Comparison of ENCODE assay signal across 14 mouse cellular contexts in genomic region chr17:5311062-5311461, GRCm38 (mm10).
A peak's percentile ranks its signal among the peaks of the same experiment; 100 is the strongest.
DNase-seq lines count a peak whose midpoint lies in the region; ATAC-seq and TF ChIP-seq lines count a peak whose summit lies in the region.
"Had no signal": no experiment of that assay in that cellular context is flagged by ENCODE, and none has a peak within 500 bp of the region (broad histone marks: within the 10 kb centered on the region; RNA-seq: fewer than 3 reads in every experiment).

No protein-coding gene starts in this region.

- TF ChIP-seq CTCF in stomach, postnatal 0 days (IDR thresholded peaks at IDR 0.05; ENCODE audit: low read depth): no peak
- TF ChIP-seq CTCF in thymus, adult 2 months (IDR thresholded peaks at IDR 0.05; ENCODE audit: borderline replicate concordance, control insufficient read depth, extremely low read depth, insufficient read depth, low read length, poor library complexity): no peak

- no peak overlapping the region for H3K4me2 ChIP-seq in forebrain, embryonic 15.5 days (replicated peaks)
- H3K4me2 ChIP-seq in forebrain, embryonic 12.5 days: no peak overlapping the region
- no peak overlapping the region for H3K4me2 ChIP-seq in midbrain, embryonic 12.5 days (replicated peaks)
- no peak overlapping the region for H3K4me2 ChIP-seq in midbrain, embryonic 16.5 days (ENCODE audit: low read length)
- H3K4me2 ChIP-seq in stomach, postnatal 0 days (replicated peaks; ENCODE audit: low read depth): no peak overlapping the region
- H3K4me2 ChIP-seq: hindbrain, embryonic 14.5 days; liver, embryonic 13.5 days; neural tube, embryonic 13.5 days had no signal

- DNase-seq in stomach, postnatal 0 days (ENCODE audit: low spot score): no peak
- DNase-seq in thymus, adult 18-20 months: no peak
- DNase-seq in thymus, adult 2 months: no peak
- DNase-seq: B cell, adult 2 months; cerebellum, adult 2 months; liver, embryonic 13.5 days had no signal

- ATAC-seq in forebrain, embryonic 15.5 days (replicated peaks): no peak
- ATAC-seq in forebrain, embryonic 12.5 days (ENCODE audit: low FRiP score): no peak
- ATAC-seq in midbrain, embryonic 12.5 days (ENCODE audit: low FRiP score, low read depth): no peak
- no peak for ATAC-seq in midbrain, embryonic 16.5 days
- ATAC-seq in hematopoietic stem cell, adult 5-6 weeks (replicated peaks in 1 of 2; ENCODE audit: insufficient read depth in 1 of 2, low FRiP score in 2 of 2, low TSS enrichment in 1 of 2, low read depth in 1 of 2, poor library complexity in 2 of 2, severe bottlenecking in 2 of 2): peak; percentile 62 to 74; a peak in 3 of 4 replicates
- ATAC-seq in stomach, postnatal 0 days (ENCODE audit: low FRiP score, low TSS enrichment): no peak
- ATAC-seq: lung, postnatal 0 days had no signal

- WGBS in forebrain, embryonic 15.5 days: 81% methylated on average over 7 of the region's 7 CpGs
- WGBS in forebrain, embryonic 12.5 days: 91% methylated on average over 7 of the region's 7 CpGs
- WGBS in midbrain, embryonic 12.5 days: 94% methylated on average over 7 of the region's 7 CpGs
- WGBS in midbrain, embryonic 16.5 days: 90% methylated on average over 7 of the region's 7 CpGs
- 77% methylated on average over 7 of the region's 7 CpGs for WGBS in stomach, postnatal 0 days
- WGBS in thymus, adult 2 months: 64% methylated on average over 7 of the region's 7 CpGs

- 0 out of 2 replicates have a peak, but pooled peaks cover 6% of the 10 kb centered on the region for H3K36me3 ChIP-seq in forebrain, embryonic 15.5 days
- H3K36me3 ChIP-seq in forebrain, embryonic 12.5 days (replicated peaks): peaks cover 14% of the 10 kb centered on the region
- H3K36me3 ChIP-seq in midbrain, embryonic 12.5 days: peaks cover 40% of the 10 kb centered on the region
- H3K36me3 ChIP-seq in midbrain, embryonic 16.5 days (ENCODE audit: control insufficient read depth, insufficient read depth, low read length): peaks cover 5% of the 10 kb centered on the region; the same call in 1 of the 2 replicates
- peaks cover 7% of the 10 kb centered on the region; the same call in 1 of the 2 replicates for H3K36me3 ChIP-seq in stomach, postnatal 0 days (ENCODE audit: control insufficient read depth, insufficient read depth, low read length)
- H3K36me3 ChIP-seq in thymus, adult 2 months (ENCODE audit: control insufficient read depth, insufficient read depth, low read length): peaks cover 20% of the 10 kb centered on the region

- peaks cover 39% of the 10 kb centered on the region for H3K4me1 ChIP-seq in forebrain, embryonic 15.5 days
- peaks cover 25% of the 10 kb centered on the region for H3K4me1 ChIP-seq in forebrain, embryonic 12.5 days
- peaks cover 17% of the 10 kb centered on the region; the same call in 1 of the 2 replicates for H3K4me1 ChIP-seq in midbrain, embryonic 12.5 days
- H3K4me1 ChIP-seq in midbrain, embryonic 16.5 days (ENCODE audit: control insufficient read depth, insufficient read depth, low read length): peaks cover 25% of the 10 kb centered on the region
- H3K4me1 ChIP-seq in stomach, postnatal 0 days (replicated peaks; ENCODE audit: control insufficient read depth, insufficient read depth): no peaks in the 10 kb centered on the region
- peaks cover 16% of the 10 kb centered on the region for H3K4me1 ChIP-seq in thymus, adult 2 months (replicated peaks; ENCODE audit: control insufficient read depth, insufficient read depth, low read length)
- H3K4me1 ChIP-seq: liver, embryonic 13.5 days had no signal

- no peak overlapping the region for H3K4me3 ChIP-seq in forebrain, embryonic 15.5 days
- H3K4me3 ChIP-seq in forebrain, embryonic 12.5 days (replicated peaks): no peak overlapping the region
- no peak overlapping the region for H3K4me3 ChIP-seq in midbrain, embryonic 12.5 days
- no peak overlapping the region for H3K4me3 ChIP-seq in midbrain, embryonic 16.5 days (ENCODE audit: low read depth, low read length)
- no peak overlapping the region for H3K4me3 ChIP-seq in stomach, postnatal 0 days (ENCODE audit: low read depth, low read length)
- no peak overlapping the region for H3K4me3 ChIP-seq in thymus, adult 2 months (ENCODE audit: control insufficient read depth, insufficient read depth, low read length)
- H3K4me3 ChIP-seq: liver, embryonic 13.5 days; neural tube, embryonic 13.5 days had no signal

- no peak for TF ChIP-seq POLR2A in thymus, adult 2 months (IDR thresholded peaks at IDR 0.05; ENCODE audit: control insufficient read depth, extremely low read depth, insufficient read depth, low read length, poor library complexity)

- TF ChIP-seq EP300 in stomach, postnatal 0 days (optimal IDR thresholded peaks at IDR 0.05): no peak

- H3K27me3 ChIP-seq in forebrain, embryonic 15.5 days: no peaks in the 10 kb centered on the region
- H3K27me3 ChIP-seq in forebrain, embryonic 12.5 days: no peaks in the 10 kb centered on the region
- no peaks in the 10 kb centered on the region for H3K27me3 ChIP-seq in midbrain, embryonic 12.5 days
- no peaks in the 10 kb centered on the region for H3K27me3 ChIP-seq in midbrain, embryonic 16.5 days (ENCODE audit: control insufficient read depth, insufficient read depth, low read depth, low read length)
- no peaks in the 10 kb centered on the region for H3K27me3 ChIP-seq in stomach, postnatal 0 days (ENCODE audit: control insufficient read depth, insufficient read depth, low read length)
- H3K27me3 ChIP-seq in thymus, adult 2 months (ENCODE audit: control insufficient read depth, insufficient read depth, low read length): no peaks in the 10 kb centered on the region
- H3K27me3 ChIP-seq: liver, embryonic 13.5 days; neural tube, embryonic 13.5 days had no signal

- H3K27ac ChIP-seq in forebrain, embryonic 15.5 days (replicated peaks): peak overlapping the region; percentile 90
- H3K27ac ChIP-seq in forebrain, embryonic 12.5 days: no peak overlapping the region
- H3K27ac ChIP-seq in midbrain, embryonic 12.5 days (replicated peaks): 0 out of 2 replicates have a peak overlapping the region, but pooled peaks have one; percentile 2
- no peak overlapping the region for H3K27ac ChIP-seq in midbrain, embryonic 16.5 days (ENCODE audit: low read length)
- H3K27ac ChIP-seq in stomach, postnatal 0 days (replicated peaks): 0 out of 2 replicates have a peak overlapping the region, but pooled peaks have one; percentile 8
- H3K27ac ChIP-seq in thymus, adult 2 months (ENCODE audit: control insufficient read depth, insufficient read depth, low read length): no peak overlapping the region
- H3K27ac ChIP-seq: liver, embryonic 13.5 days had no signal

- no peak overlapping the region; the same call in 1 of the 2 replicates for H3K9ac ChIP-seq in forebrain, embryonic 15.5 days (replicated peaks)
- H3K9ac ChIP-seq in forebrain, embryonic 12.5 days: no peak overlapping the region
- H3K9ac ChIP-seq in midbrain, embryonic 12.5 days (replicated peaks): no peak overlapping the region
- no peak overlapping the region for H3K9ac ChIP-seq in midbrain, embryonic 16.5 days (ENCODE audit: low read depth, low read length)
- no peak overlapping the region for H3K9ac ChIP-seq in stomach, postnatal 0 days (ENCODE audit: low read length)
- H3K9ac ChIP-seq: hindbrain, embryonic 14.5 days; liver, embryonic 13.5 days; neural tube, embryonic 13.5 days had no signal

- H3K9me3 ChIP-seq in forebrain, embryonic 15.5 days: no peaks in the 10 kb centered on the region
- H3K9me3 ChIP-seq in forebrain, embryonic 12.5 days: no peaks in the 10 kb centered on the region
- H3K9me3 ChIP-seq in midbrain, embryonic 12.5 days: no peaks in the 10 kb centered on the region
- no peaks in the 10 kb centered on the region for H3K9me3 ChIP-seq in midbrain, embryonic 16.5 days (replicated peaks; ENCODE audit: control insufficient read depth, low read length, poor library complexity, severe bottlenecking)
- H3K9me3 ChIP-seq in stomach, postnatal 0 days (ENCODE audit: control insufficient read depth, low read length): no peaks in the 10 kb centered on the region
- H3K9me3 ChIP-seq: liver, embryonic 13.5 days; neural tube, embryonic 13.5 days had no signal

Comparison
In these comparisons a context has a peak if more than half of its experiments do, and no peak if none do; other contexts are left out.
1. H3K27ac ChIP-seq: peak in forebrain, embryonic 15.5 days (single experiment), midbrain, embryonic 12.5 days (single experiment) and stomach, postnatal 0 days (single experiment); none in forebrain, embryonic 12.5 days (single experiment), midbrain, embryonic 16.5 days (single experiment) and thymus, adult 2 months (single experiment).
2. ATAC-seq: peak in hematopoietic stem cell, adult 5-6 weeks (2 of 2); none in forebrain, embryonic 15.5 days (single experiment), forebrain, embryonic 12.5 days (single experiment), midbrain, embryonic 12.5 days (single experiment), midbrain, embryonic 16.5 days (single experiment) and stomach, postnatal 0 days (single experiment).